Mouse (Mus musculus) cerebellum, adult 8-10 months (tissue): ENCODE data around the gene Slc38a6.

Experiments
- DNase-seq: peaks from one replicate; pipeline ENCODE4 v3.0.0; 2022

Slc38a6 gene

DNA sequence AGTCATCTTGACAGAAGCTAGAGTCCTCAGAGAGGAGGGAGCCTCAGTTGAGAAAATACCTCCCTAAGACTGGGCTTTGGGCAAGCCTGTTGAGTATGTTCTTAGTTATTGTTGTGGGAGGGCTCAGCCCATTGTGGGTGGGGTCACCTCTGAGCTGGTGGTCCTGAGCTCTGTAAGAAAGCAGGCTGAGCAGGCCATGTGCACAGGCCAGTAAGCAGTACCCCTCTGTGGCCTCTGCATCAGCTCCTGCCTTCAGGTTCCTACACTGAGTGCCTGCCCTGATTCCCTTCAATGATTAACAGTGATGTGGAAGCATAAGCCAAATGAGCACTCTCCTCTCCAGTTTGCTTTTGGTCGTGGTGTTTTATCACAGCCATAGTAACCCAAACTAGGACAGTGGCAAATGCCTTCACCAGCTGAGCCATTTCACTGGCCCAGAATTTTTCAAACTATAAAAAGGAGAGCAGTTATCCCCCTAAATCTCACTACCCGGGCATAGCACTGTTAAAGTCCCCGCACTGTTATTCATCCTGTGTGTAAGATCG is 114.0 kb downstream of the Slc38a6 start:
- DNase-seq: no peak

DNA sequence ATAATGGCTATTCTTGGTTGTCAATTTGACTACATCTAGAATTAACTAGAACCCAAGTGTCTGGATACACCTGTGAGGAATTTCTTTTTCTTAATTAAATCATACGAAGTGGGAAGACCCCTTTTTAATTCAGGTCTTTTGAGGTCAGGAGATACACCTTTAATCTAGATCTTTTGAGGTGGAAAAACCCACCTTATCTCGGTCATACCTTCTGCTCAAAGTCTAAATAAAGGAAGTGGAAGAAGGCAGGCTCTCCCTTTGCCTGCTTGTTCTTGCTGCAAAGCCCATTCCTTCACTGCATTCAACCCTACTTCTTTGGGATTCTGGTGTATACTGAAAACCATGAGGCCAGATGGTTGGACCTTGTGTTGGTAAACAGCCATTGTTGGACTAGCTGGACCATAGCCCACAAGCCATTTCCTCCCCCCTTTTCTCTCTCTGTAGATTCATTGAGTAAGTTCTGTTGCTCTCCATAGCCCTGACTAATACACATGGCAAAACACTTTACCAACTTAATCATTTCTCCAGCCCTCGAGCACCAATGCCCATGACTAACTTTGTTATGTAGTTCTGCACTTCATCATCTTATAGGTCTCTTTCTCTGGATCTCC is 115.0 kb downstream of the Slc38a6 start:
- no peak for DNase-seq

DNA sequence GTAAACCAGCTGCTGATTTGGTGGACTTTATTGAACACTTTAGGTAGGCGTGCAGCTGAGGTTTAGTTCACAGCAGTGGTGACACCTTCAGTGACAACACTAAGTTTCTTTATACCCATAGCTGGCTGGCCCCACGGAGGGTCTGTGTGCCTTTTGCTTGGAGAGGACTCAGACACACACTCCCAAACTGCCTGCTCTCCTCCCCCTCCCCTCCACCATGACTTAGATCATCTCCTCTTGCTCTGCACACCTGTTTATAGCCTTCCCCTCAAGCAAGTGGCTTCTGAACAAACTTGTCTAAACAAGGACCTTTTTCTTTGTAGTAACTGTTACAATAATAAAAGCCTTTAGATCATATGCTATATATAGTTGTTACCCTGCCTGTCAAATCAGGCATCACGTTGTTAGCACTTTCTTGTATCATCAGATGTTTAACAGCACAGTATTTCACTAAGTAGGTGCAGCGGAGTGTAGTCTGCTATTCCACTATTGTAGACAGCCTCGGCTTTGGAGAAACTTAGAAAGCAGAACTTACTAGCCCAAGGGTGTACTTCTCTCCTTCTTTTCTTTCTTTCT is 115.6 kb downstream of the Slc38a6 start:
- DNase-seq: no peak

DNA sequence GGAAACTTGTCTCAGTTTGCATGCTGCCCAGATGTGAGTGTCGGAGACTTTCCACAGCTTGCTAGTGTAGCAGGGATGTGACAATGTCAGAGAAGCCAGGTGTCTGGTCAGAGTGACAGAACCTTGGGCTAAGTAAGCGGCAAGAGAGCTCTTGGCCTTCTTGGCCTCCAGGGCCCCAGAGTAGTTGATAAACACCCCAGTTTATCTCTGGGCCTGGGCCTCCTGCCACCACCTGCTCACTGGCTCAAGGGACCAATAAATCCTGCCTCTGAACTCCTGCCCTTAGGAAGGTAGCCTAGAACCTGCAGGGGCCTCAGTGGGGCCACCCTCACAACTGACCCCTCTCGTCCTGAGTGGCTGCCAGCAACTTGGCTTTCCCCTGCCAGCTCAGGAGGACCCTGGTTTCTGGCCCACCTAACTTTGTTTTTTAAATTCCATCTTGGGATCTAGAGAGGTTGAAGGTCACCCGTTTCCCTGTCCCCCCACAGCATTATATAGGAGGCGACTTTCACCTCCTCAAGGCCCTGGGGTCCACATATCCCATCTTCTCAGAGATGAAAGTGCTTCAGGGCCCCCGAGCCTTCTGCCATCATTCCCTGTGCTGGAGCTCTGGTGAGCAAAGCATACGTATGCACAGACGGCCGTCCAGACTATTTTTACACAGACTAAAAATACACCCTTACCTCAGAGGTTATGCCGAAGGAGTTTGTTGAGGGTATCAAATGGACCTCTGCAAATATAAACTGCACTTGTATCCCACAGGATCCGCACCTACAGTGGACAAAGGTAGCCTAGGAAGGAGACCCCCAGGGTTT is 116.5 kb downstream of the Slc38a6 start:
- no peak for DNase-seq
